Mouse (Mus musculus) layer of hippocampus, adult 8-10 months (tissue): ENCODE data around the gene Gstt4. TPM values are rescaled to one million over a fixed set of nuclear protein-coding genes. Genes with fewer than 3 reads are reported as not detected.
A peak's percentile ranks its signal among the peaks of the same experiment; 100 is the strongest.
"Not testable (repeated sequence)": the region's sequence is repeated elsewhere in the genome, so short reads cannot be mapped to it uniquely, and the experiment has no call there.

Source experiments
- DNase-seq, 2 experiments: peaks; one replicate each; pipeline ENCODE4 v3.0.0; 2022; ENCODE audit warnings: low spot score in 2 of 2
- total RNA-seq, 4 experiments: library from RNA; stranded (reverse); gene quantifications; 2 replicates each; pipeline ENCODE4 v1.2.4; 2022

The Gstt4 gene
- total RNA-seq, 4 experiments from 2014 or later = 0.35 TPM; not detected in 3

DNA sequence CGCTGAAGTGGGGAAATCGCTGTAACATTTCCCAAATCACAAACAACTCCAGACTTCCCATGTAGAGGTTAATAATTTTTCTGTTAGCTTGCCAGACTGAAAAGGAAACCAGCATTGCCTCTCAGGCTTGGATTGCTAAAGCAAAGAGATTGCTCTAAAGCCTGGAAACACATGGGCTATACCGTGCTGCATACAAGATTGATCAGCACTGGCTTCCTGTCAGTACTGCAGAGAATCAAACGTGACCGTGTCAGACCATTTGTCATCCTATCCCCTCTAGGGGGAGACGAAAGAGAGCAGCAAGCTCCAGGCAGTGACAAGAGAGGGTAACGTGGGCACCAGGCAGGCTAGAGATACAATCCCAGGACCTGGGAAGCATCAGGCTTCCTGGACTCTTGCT lies 31.6 kb downstream of the Gstt4 start:
- no peak for DNase-seq

DNA sequence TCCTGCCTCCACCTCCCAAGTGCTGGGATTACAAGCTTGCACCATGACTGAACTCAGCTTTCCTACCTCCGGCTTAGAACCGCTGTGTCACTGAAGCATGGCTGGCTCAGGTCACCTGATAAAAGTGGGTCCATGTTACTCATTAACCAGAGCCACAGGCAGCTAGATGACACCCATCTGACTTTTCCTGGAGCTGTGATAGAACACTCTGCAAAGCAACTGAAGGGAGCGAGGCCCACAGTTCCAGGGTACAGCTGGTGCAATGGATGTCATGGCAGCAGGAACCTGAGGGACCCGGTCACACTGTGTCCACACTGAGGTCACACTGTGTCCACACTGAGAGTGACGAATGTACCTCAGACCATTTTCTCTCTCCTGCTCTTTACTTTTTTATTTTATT lies 32.5 kb downstream of the Gstt4 start:
- no peak for DNase-seq

DNA sequence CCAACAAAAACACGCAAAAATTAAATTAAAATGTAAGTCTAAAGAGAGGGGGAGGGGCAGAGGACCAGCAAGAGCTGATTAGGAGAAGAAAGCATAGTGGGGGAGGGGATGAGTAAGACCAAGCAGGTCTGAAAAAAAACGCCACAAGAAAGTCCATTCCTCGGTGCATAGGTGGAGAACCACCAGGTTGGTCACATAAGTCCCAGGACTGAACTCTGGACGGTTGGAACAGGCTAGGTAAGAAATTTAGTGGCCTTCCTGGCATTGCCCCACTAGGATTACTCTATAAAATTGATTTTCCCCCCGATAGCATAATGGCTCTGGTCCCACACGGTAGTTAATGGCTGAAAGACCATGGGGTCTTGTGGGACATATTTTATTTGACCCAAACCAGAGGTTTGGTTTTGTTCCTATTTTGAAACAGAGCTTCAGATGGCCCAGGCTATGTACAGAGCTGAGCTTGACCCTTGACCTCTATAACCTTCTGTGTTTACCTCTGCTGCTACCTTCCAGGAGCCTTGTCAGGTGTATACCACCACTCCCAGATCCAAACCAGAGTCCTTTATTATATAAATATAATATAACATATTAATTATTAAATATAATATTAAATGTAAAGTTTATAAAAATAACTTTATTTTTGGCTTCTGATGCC lies 33.1 kb downstream of the Gstt4 start:
- DNase-seq = no peak

DNA sequence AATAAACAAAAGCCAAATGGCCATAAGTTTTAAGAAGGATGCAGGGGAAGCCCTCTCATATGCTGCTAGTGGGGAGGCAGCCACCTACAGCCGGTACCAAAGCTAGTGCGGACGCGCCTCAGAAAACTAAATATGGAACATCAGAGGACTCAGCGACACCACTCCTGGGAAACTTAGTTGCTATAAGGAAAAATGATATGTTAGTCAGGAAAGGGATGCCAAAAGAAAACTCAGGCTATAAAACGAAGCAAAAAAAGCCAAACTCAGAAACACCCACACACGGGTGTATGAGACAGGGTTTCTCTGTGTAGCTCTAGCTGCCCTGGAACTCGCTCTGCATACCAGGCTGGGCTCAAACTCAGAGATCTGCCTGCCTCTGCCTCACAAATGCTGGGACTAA lies 34.1 kb downstream of the Gstt4 start:
- DNase-seq = no peak

DNA sequence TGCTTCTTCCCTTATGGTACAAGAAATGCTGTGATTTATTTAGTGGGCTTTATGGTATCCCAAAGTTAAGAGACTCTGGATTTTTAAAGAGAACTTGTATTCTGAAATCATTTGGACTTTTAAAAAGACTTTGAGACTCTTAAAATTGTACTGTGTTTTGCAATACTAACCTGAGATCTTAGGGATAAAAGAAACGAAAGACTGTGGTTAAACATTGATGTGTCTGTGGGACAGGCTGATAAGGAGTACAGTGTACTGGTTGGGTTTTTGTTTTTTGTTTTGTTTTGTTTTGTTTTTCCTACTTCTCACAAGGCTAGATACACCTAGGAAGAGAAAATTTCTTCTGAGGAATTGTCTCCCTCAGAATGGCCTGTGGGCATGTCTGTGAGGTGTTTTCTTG lies 36.9 kb downstream of the Gstt4 start:
- DNase-seq = no peak

DNA sequence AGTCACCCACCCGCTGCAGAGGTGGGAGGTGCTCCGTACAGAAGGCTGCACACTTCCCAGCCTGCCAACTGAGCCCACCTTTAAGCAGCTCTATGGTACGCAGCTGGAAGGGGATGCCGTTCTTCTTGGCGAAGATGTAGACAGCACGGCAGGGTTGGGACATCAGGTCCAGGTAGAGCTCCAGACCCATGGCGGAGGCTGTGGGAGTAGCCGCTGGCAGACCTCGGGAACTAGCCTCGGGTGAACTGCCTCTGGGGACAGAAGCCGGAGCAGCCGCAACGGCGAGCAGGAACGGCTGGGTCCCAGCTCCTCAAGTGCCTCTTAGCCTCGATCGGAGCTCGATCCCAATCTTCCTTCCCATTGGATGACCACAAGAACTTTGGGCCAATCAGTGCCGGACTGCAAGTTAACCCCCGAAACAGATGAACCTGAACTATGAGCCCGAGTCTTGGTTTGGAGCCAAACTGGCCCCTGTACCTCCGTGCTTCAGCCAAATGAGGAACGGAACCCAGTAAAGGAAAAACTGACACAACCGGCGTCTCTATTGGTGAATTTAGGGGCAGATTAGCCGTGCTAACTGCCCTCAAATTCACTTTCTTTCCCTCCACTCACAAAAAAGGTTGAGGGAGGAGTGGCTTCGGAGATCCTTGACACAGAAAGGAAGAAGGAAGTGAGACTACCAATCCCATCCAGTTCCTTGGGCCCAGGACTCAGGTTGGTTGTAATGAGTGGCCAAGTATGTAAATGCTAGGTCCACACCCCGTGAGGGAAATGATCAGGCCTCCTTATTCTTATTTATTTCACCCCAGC lies 41.4 kb downstream of the Gstt4 start, which contains the start of the genes Gm20441 and Gstt3:
TSS of gene Gm20441 (minus strand) at position 186 of the 810 bp plus-strand sequence.
TSS of gene Gstt3 (minus strand) at position 646 of the 810 bp plus-strand sequence.
- DNase-seq = no peak

DNA sequence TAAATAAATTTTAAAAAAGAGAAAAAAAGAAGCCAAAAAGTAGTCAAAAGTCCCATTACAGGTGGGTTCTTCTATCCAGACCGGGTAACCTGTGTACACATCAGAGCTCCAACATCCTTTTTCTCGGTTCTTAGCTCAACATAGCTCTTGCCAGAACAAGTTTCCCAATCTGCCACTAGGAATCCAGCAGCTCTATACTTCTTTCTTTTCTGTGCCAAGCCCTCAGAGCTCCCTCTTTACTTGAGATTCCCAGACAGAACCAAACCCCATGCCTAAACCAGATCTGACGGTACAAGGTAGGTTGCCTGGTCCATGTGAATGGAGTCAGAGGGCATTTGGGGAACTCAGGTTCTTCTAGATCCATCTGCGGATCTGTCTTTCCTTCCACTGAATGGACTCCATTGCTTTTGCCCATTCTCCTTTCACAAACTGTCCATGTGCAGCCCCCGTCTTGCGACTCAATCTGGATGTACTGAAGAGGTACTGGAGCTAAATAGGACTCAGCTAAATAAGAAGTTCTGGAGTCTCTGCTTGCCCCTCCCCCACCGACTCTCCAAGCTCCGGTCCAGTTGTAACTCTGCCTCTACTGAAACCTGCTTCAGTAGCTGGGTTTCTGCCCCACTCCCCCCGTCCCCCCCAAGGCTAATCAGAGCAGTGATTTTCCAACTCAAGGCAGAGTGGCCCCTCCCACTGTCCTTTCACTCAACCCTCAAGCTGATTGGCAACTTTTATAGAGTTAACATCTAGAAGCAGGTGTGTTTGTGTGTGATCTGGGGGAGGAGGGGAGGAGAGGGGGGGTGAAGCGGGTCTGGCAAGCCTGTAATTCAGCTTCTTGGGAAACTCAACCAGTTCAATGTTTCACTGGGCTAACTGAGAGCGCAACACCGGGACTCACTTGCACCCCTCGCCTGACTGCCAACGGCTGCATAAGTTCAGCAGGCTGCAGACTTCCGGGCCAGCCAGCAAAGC lies 42.9 kb downstream of the Gstt4 start:
- DNase-seq = no peak

DNA sequence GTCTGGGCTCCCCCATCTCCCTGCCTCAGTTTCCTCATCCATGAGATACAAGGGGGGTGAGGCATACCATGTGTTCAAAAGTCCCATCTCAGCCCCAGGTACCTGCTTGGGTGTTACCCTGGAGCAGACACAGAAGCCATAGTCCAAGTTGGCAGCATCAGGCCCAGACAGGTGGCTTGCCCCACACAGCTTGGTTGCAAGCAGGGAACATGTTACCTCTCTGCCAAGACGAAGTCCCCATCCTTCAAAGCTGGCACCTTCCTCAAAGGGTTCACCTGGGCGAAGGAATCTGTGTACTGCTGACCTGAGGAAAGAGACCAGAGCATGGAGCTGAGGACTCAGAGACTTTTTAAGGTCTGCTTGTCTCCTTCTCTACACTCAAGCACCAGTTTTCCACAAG lies 44.5 kb downstream of the Gstt4 start:
- no peak for DNase-seq

DNA sequence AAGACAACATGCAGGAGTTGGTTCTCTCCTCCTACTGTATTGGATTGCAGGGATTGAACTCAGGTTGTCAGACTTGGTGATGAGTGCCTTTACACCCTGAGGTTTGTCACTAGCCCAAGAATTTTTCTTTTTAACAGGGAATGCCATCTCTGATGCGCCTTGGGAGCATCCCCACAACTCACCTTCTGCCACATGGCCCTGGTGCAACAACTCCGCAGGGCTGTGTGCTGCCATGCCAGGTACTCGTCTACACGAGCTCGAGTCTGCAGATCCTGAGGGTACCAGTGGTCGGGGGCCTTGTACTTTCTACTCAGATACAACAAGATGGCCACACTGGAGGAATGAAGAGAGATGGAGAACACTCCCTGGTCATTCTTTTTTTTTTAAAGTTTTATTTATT lies 45.8 kb downstream of the Gstt4 start:
- no peak for DNase-seq

DNA sequence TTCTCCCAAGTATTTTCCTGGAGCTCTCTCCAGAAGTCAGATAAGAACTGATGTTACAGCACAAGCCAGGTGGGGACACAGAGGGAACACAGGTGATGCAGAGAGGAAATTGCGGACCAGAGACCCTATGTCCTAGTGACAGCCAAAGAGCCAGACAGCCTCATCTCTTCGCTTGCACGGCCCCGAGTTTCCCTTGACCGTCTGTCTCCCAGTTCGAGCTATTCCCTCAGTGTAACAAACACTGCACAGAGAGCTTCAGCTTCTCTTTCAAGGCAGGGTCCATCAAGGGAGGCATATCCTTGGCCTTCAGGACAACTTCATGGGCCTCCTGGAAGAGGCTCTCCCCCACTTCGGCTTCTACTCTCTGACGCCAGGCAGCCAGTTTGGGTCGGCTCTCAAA lies 47.8 kb downstream of the Gstt4 start:
- no peak for DNase-seq

DNA sequence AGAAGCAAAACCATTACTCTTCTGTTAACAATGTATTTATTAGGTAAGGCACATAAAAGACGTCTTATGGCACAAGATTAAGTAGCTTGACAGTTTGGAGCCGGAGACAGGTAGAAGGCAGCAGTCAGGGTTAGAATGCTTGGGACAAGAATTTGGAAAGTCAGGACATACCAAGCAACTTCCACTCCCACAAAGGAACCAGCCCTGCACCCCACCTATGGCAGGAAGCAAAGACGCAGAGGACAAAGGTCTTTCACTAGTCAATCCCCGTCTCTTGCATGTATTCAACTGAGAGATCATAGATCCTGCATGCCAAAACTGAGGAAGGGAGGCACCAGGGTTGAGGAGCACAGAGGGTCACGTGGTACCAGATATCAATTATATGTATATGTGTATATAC lies 48.2 kb downstream of the Gstt4 start:
- DNase-seq = no peak

DNA sequence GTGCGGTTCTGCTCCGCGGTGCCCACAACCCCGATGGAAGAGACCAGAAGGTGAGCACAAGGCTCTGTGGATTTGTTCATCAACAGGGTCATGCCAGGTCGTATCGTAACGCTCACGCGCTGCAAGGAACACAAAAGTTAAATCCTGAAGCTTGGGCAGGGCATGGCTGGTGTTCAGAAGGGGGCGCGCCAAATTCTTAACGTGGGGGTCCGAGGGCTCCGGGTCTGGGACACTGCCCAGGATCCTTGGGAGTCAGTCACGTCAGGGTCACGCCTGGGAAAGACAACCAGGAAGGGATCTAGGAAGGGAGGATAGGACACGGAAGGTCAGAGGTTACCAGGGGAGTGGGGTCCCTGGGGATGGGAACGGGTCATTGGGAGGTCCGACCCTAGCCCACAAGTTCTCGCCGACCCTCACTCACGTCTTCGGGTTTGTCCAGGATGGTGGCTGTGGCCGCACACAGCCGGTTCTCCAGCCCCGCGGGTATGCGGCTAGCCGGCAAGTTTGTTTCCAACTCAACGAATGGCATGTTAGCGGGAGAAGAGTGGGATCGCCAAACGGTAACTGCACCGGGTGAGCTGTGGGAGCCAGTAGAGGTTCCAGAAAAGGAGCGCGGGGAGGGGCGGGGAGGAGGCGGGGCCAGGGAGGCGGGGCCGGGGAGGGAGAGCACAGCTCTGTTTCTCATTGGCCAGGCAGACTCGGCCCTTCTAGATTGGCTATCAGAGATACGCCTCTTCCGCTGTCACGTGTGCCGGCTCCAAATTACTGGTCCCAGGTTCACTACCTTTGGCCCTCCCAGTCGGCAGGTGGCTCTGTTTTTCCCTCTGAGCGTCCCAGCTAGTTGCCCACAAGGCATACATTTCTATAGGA lies 49.3 kb downstream of the Gstt4 start, which contains the start of gene Ddt:
TSS of gene Ddt (minus strand) at position 620 of the 870 bp plus-strand sequence.
- peak; percentile 83 to 85 for DNase-seq

DNA sequence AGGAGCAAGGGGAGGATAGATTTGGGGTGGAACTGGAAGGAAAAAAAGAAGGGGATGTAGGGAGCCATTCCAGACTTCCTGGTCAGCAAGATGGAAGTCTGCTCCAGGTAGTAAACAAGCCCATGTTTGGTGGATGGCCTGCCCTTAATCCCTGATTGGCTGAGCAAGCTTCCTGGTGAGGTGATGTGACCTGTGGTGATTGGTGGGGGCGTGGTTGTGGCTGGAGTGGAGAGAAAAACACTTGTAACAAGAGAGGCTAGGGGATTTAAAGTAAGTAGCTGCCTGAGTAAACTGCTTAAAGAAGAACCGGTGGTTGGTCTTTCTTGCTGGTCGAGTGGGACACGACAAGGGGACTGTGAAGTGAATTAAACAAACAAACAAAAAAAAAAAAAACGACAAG lies 54.6 kb downstream of the Gstt4 start:
- not testable (repeated sequence) for DNase-seq

DNA sequence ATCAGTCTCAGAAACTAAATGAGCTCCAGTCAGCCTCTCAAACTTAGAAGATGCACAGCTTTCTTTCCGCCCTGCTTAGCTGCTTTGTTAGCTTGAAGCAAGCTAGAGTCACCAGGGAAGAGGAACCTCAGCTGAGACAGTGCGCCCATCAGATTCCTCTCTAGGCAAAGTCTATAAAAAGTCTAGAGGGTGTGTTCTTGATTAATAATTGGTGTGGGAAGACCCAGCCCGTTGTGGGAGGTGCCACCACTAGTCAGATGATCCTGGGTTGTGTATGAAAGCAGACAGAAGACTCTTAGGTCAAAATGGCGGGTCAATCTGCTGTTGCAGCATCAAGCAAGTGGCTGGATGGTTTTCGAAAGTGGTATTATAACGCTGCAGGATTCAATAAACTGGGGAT lies 55.5 kb downstream of the Gstt4 start:
- DNase-seq = no peak

Other genes starting within 250 kb of the Gstt4 start
- 1 to 10 TPM; 2.6 to 5.0 (median 4.3) TPM for gene Ggt5, start 233.2 kb downstream of the Gstt4 start, total RNA-seq
- gene Susd2, start 178.5 kb downstream of the Gstt4 start, total RNA-seq = 1 to 10 TPM; 2.5 to 3.8 (median 3.0) TPM
- 10 to 100 TPM; 64.2 to 89.7 (median 67.1) TPM for gene Cabin1, start 58.2 kb downstream of the Gstt4 start, total RNA-seq
- 10 to 100 TPM; 39.9 to 46.0 (median 44.1) TPM for gene Ddt, start 49.1 kb downstream of the Gstt4 start, total RNA-seq
- not detected for gene Gm20441, start 41.6 kb downstream of the Gstt4 start, total RNA-seq
- 1 to 10 TPM; 2.0 to 7.7 (median 4.3) TPM for gene Gstt3, start 41.1 kb downstream of the Gstt4 start, total RNA-seq
- gene Gstt1, start 24.0 kb downstream of the Gstt4 start, total RNA-seq = 10 to 100 TPM; 10.0 to 15.8 (median 12.8) TPM
- gene Gstt2, start 14.9 kb upstream of the Gstt4 start, total RNA-seq = 1 to 10 TPM; 5.1 to 6.8 (median 5.7) TPM
- 100 to 1,000 TPM; 442 to 478 (median 462) TPM for gene Mif, start 37.7 kb upstream of the Gstt4 start, total RNA-seq
- 1 to 10 TPM; 1.3 to 6.8 (median 4.4) TPM for gene Derl3, start 70.9 kb upstream of the Gstt4 start, total RNA-seq
- gene Smarcb1, start 99.1 kb upstream of the Gstt4 start, total RNA-seq = 10 to 100 TPM; 80.7 to 83.2 (median 82.5) TPM
- 100 to 1,000 TPM; 299 to 345 (median 314) TPM for gene Chchd10, start 110.6 kb upstream of the Gstt4 start, total RNA-seq
- gene Mmp11, start 114.0 kb upstream of the Gstt4 start, total RNA-seq = 1 to 10 TPM; 1.7 to 2.6 (median 1.8) TPM
- gene Gm867, start 118.1 kb upstream of the Gstt4 start, total RNA-seq = under 1 TPM in 2 of 4 experiments, not detected in 2; 0.51 to 0.70 TPM
- not detected for gene Vpreb3, start 120.5 kb upstream of the Gstt4 start, total RNA-seq
- gene Gm5134, start 132.0 kb upstream of the Gstt4 start, total RNA-seq = under 1 TPM in 2 of 4 experiments, not detected in 2; 0.17 to 0.20 TPM
- gene Zfp280b, start 210.1 kb upstream of the Gstt4 start, total RNA-seq = 10 to 100 TPM; 13.3 to 18.0 (median 16.6) TPM